Mouse (Mus musculus): Measurements from ENCODE around the gene A030014E15Rik. TPM values are rescaled to one million over a fixed set of nuclear protein-coding genes. Genes with fewer than 3 reads are reported as not detected.
"Not testable (repeated sequence)": the region's sequence is repeated elsewhere in the genome, so short reads cannot be mapped to it uniquely, and the experiment has no call there.

The A030014E15Rik gene
- polyA plus RNA-seq (2017; shearing (Covaris generic)) = not detected

DNA sequence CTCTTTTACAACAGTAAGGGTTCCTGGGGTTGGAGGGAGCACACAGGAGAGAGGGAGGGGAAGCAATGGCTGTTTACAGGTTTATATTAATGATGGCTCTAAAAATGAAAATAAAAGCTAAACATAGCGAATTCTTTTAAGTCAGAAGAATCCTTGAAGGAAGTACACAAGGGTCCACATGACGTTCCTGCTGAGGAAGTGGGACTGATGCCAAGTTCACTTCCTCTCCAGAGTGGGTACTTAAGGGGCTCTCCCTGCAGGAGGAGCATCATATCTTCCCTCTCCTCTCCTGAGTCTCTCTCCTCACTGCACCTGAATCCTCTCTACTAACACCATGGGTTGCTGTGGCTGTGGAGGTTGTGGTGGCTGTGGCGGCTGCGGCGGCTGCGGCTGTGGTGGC lies at the start of gene A030014E15Rik:
A030014E15Rik (plus strand) TSS at position 268 of the 400 bp plus-strand sequence.
- ATAC-seq = no peak

DNA sequence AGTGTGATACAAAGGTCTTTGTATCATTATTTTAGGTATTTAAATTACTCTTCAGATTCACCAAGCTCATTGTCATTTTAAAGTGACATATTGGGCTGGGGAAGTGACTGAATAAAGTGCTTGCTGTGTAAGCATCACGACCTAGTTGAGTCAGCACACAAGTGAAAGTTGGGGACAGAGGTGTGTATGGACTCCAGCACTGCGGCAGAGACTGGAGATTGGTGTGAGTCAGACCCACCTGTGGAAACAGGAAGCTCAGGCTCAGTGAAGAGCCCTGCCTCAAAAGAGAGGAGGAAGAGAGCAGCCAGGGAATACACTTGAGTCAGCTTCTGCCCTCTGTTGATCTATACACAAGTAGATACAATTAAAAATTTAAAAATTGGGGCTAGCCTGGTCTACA lies 45.5 kb upstream of the A030014E15Rik start:
- peak; percentile 77 for ATAC-seq

GRCm38 (mm10) chr1:82880196-82880595 lies 44.5 kb upstream of the A030014E15Rik start:
- no peak for ATAC-seq

GRCm38 (mm10) chr1:82893269-82893668 lies 31.4 kb upstream of the A030014E15Rik start:
- ATAC-seq = no peak

- peak; percentile 78 for ATAC-seq
Measured at GRCm38 (mm10) chr1:82900567-82900966, 24.1 kb upstream of the A030014E15Rik start.

DNA sequence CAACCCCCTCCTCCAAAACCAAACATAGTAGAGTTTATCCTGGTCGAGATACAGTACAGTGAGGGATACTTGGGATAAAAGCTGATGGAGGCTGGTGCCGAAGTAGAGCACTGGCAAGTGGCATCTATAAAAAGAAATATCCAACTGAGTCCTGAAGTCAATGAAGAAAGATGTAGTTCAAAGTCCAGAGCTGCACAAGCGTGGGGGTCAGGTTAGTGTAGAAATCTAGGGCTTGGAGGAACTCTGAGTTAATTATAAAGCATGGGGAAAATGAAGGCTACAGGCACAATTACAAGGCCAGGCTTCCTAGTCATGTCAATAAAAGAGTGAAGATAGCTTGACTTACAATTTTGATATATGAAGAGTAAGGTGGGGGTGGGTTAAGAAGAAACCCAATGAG lies 23.5 kb upstream of the A030014E15Rik start:
- ATAC-seq = no peak

DNA sequence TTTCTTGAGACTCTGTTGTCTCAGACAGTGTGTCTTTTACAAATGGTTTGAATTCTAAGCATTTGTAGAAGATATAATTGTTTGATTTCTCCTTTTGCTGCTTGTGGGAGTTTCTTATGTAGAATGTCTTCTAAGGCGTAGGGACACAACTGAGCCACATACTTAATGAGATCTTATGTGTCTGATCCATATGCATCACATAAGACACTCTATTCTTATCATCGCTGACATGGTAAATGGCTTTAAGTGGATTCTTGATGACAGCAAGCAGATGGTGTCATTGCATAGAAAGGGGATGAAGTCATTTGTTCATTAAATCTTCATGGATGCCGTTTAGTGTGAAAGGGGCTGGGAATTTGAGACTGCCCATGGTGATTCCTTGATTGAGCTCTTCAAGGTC lies 18.8 kb upstream of the A030014E15Rik start:
- no peak for ATAC-seq

- no peak for ATAC-seq
Measured at GRCm38 (mm10) chr1:82913025-82913424, 11.7 kb upstream of the A030014E15Rik start, which contains the start of gene A030005L19Rik. TSS of gene A030005L19Rik (plus strand) at chr1:82913325.

DNA sequence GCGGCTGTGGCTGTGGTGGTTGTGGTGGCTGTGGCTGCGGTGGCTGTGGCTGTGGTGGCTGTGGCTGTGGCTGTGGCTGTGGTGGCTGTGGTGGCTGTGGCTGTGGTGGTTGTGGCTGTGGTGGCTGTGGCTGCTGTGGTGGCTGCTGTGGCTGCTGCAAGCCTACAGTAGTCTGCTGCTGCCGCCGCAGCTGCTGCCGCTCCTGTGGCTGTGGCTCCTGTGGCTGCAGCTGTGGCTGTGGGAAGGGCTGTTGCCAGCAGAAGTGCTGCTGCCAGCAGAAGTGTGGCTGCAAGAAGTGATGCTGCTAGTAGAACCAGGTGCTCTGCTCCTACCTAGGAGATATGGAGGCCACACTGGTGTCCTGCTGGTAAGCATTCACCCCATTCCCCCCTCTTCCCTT lies 11.3 kb upstream of the A030014E15Rik start:
- not testable (repeated sequence) for ATAC-seq

DNA sequence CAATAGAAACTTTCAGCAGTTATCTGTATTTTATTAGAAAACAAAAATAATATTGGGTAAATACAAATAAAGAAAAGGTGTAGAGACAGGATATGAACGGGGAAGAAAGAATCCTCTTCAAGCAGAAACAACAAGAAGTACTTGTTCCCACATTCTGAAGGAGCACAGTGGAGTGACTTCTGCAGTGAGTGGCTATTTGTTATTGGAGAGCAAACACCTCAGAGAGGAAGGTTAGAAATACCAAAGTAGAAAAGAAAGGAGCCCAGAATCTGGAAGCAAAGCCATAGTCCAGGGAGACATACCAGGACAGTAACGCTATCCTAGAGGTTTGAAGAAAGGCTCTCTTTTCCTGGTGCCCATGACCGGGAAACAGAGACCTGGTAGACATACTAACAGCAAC lies 5.8 kb downstream of the A030014E15Rik start:
- ATAC-seq = not testable (repeated sequence)

- not testable (repeated sequence) for ATAC-seq
Measured at GRCm38 (mm10) chr1:82931326-82931725, 6.6 kb downstream of the A030014E15Rik start, which contains the start of gene Gm6217. TSS of gene Gm6217 (minus strand) at chr1:82931399.

DNA sequence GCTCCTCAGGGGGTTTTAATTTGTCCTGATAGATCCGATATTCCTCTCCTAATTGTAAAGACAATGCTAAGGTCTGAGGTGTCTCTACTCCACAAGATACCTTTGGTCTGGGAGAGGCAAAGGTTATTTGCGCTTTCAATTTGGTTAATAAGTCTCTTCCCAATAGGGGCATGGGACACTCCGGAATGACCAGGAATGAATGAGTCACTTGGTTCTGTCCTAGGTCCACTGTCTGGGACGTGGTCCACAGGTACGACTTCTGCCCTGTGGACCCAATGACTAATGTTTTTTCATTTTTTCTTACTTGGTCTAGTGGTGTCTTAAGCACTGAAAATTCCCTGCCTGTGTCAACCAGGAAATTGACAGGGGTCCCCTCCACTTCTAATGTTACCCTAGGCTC lies 13.9 kb downstream of the A030014E15Rik start:
- ATAC-seq = no peak

- ATAC-seq = not testable (repeated sequence)
Measured at GRCm38 (mm10) chr1:82942505-82942904, 17.8 kb downstream of the A030014E15Rik start.

DNA sequence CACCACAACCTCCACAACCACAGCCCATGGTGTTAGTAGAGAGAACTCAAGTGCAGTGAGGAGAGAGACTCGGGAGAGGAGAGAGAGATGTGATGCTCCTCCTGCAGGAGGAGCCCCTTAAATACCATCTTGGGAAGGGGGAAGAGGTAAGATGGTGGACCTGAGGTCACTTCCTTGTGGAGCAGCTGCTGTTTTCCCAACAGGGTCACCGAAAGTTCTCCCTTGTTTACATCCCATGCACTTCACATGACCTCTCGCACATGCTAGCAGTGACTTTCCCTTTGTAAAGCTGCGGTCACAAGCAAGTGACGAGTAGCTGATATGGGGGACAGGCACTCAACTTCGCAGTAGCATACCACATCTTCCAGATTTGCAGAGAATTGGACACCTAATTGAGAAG lies 18.6 kb downstream of the A030014E15Rik start, which contains the start of gene A030003K21Rik:
A030003K21Rik (minus strand) TSS at position 94 of the 400 bp plus-strand sequence.
- ATAC-seq = not testable (repeated sequence)

DNA sequence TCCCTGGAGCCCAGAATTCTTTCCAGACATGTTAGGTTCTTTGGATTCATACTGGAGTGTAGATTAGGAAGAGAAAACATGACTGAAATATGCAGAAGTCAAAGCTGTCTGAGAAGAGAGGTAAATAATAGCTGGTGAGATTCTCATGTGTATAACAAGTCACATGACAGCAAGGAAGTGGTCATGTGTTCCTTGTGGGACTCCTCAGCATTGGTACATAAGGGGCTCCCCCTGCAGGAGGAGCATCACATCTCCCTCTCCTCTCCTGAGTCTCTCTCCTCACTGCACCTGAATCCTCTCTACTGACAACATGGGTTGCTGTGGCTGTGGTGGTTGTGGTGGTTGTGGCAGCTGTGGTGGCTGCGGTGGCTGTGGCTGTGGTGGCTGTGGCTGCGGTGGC lies 21.3 kb downstream of the A030014E15Rik start:
- ATAC-seq = peak; percentile 60

DNA sequence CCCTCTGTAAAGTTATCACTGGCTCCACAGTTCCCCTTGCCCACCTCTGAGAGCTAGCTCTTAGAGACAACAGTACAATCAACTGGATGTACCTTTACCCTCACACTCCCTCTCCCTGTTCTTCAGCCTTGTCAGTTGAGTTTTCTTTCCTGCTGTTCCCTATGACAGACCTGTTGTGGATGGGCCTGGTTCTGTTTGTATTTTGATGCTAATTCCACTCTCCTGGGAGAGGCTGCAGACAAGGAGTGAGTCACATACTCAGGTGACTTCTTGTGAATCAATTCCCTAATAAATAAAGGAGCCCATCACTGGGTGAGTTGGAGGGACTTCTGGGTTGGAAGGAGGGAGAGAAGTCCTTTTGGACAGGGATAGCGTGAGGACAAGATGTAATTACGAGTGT lies 23.9 kb downstream of the A030014E15Rik start:
- ATAC-seq = no peak

- peak; percentile 49 for ATAC-seq
Measured at GRCm38 (mm10) chr1:82955913-82956312, 31.2 kb downstream of the A030014E15Rik start, which contains the start of gene Gm7544. TSS of gene Gm7544 (minus strand) at chr1:82956013.

- no peak for ATAC-seq
Measured at GRCm38 (mm10) chr1:82959870-82960385, 35.2 kb downstream of the A030014E15Rik start, which contains the start of gene Gm47955. TSS of gene Gm47955 (plus strand) at chr1:82960286.

- ATAC-seq = no peak
Measured at GRCm38 (mm10) chr1:82966413-82966812, 41.7 kb downstream of the A030014E15Rik start.

DNA sequence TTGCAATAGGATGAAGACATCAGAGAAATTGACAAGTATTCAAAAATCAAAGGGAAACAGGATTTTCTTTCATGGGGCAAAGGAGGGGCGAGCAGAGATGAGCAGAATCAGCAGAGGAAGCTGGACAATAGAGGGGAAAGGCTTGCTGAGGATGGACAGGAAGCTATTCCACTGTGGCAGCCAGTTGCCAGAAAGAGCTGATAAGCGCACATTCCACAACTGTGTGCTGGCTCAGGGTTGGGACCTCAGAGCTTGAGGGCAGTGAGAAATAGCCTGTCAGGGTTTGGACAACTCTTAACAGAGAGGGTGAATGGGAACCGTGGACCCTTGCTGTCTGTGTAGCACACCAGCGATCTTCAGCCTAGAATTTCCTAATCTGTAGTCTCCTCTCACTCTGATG lies 47.3 kb downstream of the A030014E15Rik start:
- no peak for ATAC-seq

DNA sequence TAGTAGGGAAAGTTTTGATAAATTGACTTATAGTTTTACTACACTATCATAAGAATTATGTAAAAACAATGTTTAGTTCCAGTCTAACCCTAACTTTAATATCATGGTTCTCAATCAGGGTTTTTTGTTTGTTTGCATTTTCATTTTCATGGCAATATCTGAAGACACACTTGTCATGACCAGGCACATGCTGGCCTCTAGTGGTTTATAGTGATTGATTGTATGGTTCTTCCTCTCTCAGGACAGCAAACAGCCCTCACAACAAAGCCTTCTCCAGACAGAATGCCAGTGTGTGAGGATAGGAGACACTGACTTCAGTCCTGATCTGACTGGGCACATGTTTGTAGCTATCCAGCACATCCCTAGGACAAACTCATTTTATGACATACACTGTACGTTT lies 48.5 kb downstream of the A030014E15Rik start:
- ATAC-seq = no peak

- ATAC-seq = peak; percentile 90
Measured at GRCm38 (mm10) chr1:82973901-82974300, 49.2 kb downstream of the A030014E15Rik start.

- ATAC-seq = peak; percentile 9
Measured at GRCm38 (mm10) chr1:82974342-82974741, 49.6 kb downstream of the A030014E15Rik start.
